Mouse (Mus musculus): ENCODE results near the gene Tekt1.
A peak's percentile ranks its signal among the peaks of the same experiment; 100 is the strongest.

Tekt1 gene

DNA sequence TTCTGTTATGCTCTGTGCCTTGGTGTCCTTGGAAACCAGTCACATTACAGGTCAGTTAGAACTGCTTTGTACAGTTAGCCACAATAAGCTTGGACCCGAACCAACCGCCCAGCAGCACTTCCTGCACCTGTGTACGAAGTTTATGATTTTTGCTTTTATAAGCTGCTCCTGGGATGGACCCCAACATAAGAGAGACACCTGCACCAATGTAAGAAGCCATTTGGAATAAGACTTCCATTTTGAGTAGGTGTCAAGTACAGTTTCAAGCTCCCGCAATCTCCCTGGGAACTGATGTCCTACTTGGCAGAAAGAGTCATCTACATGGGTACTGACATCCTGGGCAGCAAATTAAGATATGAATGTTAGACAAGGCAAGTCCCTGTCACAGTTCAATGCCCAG is 22.5 kb downstream of the Tekt1 start:
- no peak for DNase-seq

DNA sequence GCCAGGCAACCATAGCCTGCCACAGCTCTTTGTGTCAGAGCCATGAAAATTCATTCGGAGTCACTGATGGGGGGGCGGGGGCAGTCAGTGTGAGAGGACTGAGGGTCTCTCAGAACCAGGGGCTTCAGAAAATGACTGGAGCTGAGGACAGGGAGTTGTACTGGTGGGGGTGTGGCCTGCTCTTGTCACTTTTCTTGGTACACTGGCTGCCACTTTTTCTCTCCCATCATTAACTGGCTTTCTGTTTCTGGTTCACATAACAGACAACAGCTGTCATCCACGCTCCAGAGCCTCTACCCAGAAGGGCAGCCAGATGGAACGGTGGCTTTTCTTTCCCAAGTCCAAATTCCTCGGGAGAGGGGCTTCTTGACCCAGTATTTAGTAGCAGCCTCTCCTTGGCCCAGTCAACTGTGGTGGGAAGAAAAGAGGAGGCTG is 23.8 kb downstream of the Tekt1 start:
- DNase-seq, result no peak

DNA sequence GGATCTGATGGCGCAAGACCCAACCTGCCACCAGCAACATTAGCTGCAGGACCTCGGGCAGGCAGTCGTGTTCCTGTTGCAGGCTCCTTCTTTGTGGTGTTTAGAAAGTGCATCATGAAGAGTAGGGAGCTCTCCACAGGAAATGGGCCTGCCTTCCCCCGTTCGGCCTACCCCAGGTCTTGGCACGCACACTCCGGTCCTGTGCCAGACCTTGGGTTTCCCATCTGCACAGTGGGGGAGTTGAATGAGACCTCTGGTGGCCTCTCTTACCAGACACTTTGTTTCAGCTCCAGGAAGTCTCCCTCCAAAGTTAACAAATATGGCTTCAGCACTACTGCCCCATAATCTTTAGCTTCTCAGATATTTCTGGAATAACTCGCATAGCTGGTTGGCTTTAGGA is 25.5 kb downstream of the Tekt1 start:
- DNase-seq, result no peak

DNA sequence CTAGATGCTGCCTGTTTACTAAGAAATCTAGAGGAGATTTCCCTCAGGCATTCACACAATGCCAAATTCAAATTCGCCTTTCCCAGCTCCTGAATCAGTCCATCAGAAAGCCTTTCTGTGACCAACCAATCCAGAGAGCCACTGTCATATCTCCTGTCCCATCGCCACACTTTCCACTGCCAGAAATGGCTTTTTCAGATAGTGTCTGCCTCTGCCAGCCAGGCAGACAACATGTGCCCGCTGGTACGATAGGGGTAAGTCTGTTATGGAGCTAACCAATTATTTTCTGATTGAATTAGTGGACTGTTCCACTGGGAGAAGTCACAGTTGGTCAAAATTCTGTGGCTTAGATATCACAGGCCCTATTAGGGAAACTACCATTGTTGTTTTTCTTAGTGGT is 27.6 kb downstream of the Tekt1 start:
- DNase-seq, result no peak

DNA sequence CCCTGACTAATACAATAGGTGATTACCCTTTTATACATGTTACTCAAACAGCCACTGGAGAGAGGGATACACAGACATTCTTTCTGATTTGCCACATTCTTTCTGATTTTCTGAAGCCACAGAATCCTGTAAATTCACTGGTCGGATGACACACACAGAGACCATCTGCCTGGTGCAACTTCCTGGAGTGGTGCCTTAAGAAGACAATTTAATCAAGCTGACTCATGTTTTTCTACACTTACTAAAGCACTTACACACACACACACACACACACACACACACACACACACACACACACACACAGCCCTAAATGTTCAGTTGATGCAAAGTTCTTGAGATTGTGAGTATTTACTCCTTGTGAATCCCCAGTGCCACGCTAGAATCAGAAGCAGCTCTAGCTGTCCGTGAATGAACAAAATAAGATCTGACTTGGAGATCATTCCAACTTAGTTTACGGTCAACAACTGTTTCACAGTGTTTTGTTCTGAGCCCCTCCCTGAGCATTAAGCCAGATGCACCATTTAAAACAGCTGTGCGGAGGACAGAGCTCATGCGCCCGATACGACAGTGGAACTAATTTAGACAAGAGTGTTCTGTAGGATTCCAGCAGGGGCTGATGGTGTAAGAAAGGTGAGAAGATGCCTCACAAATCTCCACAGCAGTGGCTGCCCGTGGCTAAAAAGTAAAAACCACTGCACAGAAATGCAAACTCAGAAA is 29.1 kb downstream of the Tekt1 start:
- no peak for DNase-seq

DNA sequence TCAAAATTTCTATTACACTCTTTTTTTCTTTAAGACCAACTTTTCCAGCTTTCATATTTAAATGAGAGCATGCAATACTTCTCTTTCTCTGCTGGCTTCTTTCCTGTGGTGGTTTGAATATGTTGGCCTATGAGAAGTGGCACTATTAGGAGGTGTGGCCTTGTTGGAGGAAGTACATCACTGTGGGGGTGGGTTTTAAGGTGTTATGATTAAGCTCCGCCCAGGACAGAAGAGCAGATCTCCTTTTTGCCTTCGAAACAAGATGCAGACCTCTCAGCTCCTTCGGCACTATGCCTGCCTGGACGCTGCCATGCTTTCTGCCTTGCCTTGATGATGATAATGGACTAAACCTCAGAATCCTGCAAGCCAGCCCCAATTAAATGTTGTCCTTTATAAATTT is 36.5 kb downstream of the Tekt1 start:
- DNase-seq, result no peak

DNA sequence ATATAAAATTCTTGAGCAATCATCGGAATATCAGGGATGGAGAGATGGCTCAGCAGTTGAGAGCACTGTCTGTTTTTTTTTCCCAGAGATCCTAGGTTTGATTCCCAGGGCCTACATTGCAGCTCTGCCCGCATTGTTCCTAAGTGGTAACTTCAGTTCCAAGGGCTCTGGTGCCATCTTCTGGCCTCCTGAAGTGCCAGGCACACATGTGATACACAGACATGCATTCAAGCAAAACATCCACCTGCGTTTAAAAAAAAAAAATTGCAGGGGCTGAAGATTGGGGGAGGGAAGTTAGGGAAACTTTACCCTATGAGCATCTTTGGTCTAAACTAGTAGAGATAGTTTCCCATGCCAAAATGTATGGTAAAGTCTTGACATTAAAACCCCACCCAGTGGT is 37.8 kb downstream of the Tekt1 start:
- DNase-seq, result no peak

DNA sequence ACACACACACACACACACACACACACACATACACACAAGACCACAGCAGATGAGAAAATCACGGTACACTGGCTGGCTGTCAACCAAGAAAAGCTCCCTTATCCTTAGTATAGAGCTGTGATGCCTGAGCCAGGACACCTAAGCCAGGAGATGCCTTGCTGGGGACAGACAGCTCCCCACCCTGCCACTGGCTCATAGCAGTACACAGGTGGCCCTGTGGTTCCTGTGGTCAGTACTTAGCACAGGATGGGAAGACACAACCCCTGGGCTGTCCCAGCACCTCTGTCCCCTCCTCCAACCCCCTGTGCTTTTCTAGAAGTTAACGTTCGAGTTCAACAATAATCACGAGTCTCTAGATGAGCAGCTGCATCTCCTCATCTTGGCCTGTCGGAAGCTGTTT is 44.2 kb downstream of the Tekt1 start:
- DNase-seq, result no peak

DNA sequence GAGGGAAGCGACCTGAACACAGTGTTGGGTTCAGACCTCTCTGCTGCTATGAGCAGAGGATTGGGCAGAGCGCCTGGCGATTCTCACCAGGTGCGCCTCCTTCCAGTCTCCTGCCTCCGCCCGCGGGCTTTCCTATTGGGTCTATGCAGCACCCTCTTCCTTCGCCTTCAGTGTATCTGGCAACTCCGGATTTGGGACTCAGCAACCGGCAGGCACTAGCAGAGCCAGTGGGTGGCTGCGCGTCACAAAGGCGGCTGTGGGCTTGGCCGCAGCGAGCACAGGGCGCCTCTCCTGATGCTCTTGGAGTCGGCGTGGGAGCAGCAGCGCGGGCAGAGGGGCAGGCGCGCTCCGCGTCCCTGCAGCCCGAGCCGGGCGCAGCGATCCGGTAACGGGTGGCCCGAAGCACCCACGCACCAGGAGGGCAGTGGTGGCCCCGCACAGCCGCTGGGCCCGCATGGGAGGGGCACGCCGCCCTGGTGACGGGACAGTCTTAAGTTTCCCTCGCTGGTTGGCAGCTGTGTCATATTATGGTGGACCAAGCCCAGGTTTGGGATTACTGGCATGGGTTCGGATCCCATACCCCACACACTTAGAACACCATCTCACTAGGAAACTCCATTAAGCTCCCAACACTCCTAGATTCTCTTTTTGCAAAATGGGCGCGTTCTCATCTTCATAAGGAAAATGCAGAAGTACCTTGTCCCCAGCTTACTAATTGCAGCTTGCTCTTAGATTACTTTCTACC is 47.9 kb downstream of the Tekt1 start, which contains the start of gene Fbxo39:
Gene Fbxo39 (plus strand): TSS at position 294 of the 745 bp plus-strand sequence.
- no peak for DNase-seq

DNA sequence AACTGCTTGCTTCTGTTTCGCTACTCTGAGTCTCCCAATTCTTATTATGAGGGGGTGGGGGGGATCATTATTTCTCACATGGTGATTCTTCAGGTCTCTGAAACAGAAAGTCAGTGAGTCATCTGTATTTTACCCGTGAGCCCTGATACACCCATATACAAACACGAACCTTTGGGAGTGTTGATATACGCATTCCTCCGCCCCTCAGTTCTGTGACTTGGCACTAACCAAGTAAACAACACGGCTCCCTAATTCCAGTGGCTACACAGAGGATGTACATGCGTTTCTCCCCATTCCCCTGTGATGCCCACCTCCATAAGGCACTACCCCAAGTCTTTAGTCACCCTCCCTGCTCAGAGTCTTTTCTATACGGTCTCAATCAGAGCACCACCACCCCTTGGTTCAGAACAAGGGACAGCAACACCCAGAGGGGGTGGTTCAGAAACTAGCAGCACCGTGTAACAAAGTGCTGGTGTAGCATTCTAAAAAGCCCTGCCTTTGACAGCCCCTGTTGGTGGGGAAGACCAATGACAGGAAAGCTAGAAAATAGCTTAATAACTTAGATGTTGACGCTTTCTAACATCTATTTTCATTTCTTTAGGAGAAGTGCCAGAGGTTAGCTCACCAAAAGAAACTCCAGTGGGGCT is 50.8 kb downstream of the Tekt1 start:
- no peak for DNase-seq

DNA sequence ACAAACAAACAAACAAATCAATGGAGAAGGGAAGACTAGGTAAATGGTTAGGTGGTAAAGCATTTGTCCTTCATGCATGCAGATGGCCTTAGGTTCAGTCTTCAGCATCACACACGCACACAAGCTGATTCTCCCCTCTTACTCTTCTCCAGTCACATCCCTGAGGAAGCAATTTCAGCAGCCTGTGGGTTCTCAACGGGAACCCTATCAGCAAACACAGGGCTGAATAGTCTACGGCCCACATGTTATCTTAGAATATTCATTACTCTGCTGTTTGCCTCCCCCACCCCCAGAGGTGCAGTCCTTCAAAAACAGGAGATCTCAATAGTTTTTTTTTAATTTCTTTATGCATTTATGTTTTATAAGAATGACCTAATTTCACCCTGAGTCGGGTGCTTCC is 51.8 kb downstream of the Tekt1 start:
- no peak for DNase-seq

DNA sequence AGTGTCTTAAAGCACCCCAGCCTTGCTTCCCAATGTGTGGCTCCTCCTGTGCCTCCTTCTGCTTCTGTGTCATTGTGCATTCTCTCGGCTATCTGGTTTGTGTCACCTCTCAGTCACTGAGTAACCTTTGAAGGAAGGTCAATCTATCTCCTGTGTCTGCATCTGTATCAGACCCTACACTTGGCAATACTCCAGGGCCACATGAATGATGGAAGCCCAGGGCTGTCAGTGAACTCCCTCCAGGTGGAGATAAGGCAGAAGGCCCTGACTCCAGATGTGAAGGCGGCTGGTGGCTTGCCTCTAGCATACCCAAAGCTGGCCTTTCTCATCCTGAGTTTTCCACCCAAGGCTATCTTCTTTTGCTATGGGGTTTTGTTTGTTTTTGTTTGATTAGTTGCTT is 53.3 kb downstream of the Tekt1 start:
- no peak for DNase-seq

DNA sequence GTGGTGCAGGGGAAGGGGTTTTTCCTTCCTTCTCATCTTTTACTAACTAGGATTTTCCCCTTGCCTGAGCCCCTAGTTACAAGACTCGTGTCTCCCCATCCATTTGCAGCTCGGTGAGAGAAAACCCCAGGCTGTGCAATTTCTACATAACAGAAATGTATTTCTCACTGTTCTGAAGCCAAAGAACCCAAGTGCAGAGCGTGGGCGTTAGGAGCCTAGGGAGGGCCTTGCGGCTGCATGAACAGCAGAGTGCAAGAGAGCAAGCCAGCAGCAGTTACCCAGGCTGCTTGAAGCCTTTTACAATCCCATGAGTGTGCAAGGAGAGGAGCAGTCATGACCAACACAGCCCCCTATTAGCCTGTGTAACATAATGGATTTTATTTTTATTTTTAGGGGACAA is 54.8 kb downstream of the Tekt1 start:
- no peak for DNase-seq

DNA sequence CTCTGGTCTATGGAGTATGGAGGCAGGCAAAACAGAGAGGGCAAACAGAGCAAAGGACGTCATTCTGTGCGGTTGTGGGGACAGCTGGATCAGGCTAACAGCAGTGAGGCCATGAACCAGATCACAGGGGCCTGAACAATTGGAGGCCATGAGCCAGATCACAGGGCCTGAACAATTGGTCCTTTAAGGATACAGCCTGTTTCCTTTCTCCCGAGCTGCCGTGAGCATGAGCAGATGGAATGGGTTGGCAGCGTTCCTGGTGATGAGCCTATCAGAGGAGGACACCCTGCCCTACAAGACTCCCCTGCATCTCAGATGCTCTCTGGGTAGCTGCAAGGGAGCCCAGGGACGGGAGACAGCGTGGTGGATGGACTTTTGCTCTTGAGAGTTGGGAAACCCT is 60.0 kb downstream of the Tekt1 start:
- DNase-seq, result no peak

DNA sequence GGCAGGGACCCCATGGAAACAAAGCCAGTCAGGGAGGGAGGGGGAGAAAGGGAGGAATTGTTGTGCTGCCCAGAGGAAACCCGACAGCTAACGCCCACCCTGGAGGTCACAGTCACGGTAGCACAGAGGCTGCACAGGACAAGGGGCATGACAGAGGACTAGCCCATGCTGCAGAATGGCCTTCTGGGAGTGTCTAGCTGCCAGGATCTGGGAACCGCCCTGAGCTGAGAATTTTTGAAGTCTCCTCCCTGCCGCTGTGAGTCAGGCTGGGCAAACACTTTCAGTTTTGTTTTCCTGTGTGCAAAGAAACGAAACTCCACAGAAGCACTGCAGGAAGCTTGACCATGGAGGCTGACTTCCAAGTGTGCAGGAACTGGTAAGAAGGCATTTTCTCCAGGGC is 60.9 kb downstream of the Tekt1 start, which contains the start of gene Xaf1:
Gene Xaf1 (plus strand): TSS at position 296 of the 400 bp plus-strand sequence.
- peak; percentile 28 to 45 for DNase-seq
